Mouse (Mus musculus) G1E-ER4 (cell line): ENCODE data around the gene Gm14139. TPM values are rescaled to one million over a fixed set of nuclear protein-coding genes. Genes with fewer than 3 reads are reported as not detected.
"Not testable (repeated sequence)": the region's sequence is repeated elsewhere in the genome, so short reads cannot be mapped to it uniquely, and the experiment has no call there.

ENCODE experiments used
- GATA1 ChIP-seq: IDR thresholded peaks from one replicate; pipeline ENCODE4 v1.8.0; 2012; ENCODE audit warnings: low read length, inconsistent platforms
- polyA plus RNA-seq: library from polyadenylated mRNA; stranded (reverse); fragments of >175 nt; gene quantifications from 2 replicates; pipeline ENCODE4 v1.2.3, GENCODE M21; 2012

The Gm14139 gene
- not detected in 2 replicates for polyA plus RNA-seq

- TF ChIP-seq GATA1: not testable (repeated sequence)
Observed at GRCm38 (mm10) chr2:150181570-150181999, at the start of gene Gm14139. Gene Gm14139, plus strand, starts transcription at chr2:150181755.

GRCm38 (mm10) chr2:150132773-150133172 is 48.8 kb upstream of the Gm14139 start:
- no peak for TF ChIP-seq GATA1

GRCm38 (mm10) chr2:150136435-150136897 is 45.1 kb upstream of the Gm14139 start, which contains the start of gene Zfp120:
Gene Zfp120, minus strand, starts transcription at chr2:150136708.
- TF ChIP-seq GATA1: no peak

GRCm38 (mm10) chr2:150166703-150167102 is 14.9 kb upstream of the Gm14139 start:
- no peak for TF ChIP-seq GATA1

GRCm38 (mm10) chr2:150173833-150174232 is 7.7 kb upstream of the Gm14139 start:
- TF ChIP-seq GATA1: no peak

- not testable (repeated sequence) for TF ChIP-seq GATA1
Observed at GRCm38 (mm10) chr2:150179579-150179978, 2.0 kb upstream of the Gm14139 start, which contains the start of gene Gm10770. Gene Gm10770, minus strand, starts transcription at chr2:150179679.

GRCm38 (mm10) chr2:150217600-150218362 is 36.2 kb downstream of the Gm14139 start, which contains the start of gene Zfp937:
Gene Zfp937, plus strand, starts transcription at chr2:150218073.
- not testable (repeated sequence) for TF ChIP-seq GATA1

Other genes with a start within 250 kb of the Gm14139 start
- gene Zfp120, start 45.0 kb upstream of the Gm14139 start, polyA plus RNA-seq: 0.10 and 0.18 TPM in 2 replicates
- gene Gm10770, start 2.1 kb upstream of the Gm14139 start, polyA plus RNA-seq: not detected in 2 replicates
- gene Zfp937, start 36.3 kb downstream of the Gm14139 start, polyA plus RNA-seq: not detected in 2 replicates
- gene Gm21994, start 73.8 kb downstream of the Gm14139 start, polyA plus RNA-seq: 0.08 and 0.31 TPM in 2 replicates
- not detected in 2 replicates for gene Gm14124, start 75.8 kb downstream of the Gm14139 start, polyA plus RNA-seq
- not detected in 2 replicates for gene Gm10130, start 141.9 kb downstream of the Gm14139 start, polyA plus RNA-seq
- not detected in 2 replicates for gene 3300002I08Rik, start 181.0 kb downstream of the Gm14139 start, polyA plus RNA-seq